Mouse (Mus musculus) kidney, adult 8-10 months (tissue): ENCODE data around the gene Trmt1l.
"Not testable (repeated sequence)": the region's sequence is repeated elsewhere in the genome, so short reads cannot be mapped to it uniquely, and the experiment has no call there.

Experiments
- DNase-seq, 2 experiments: peaks; one replicate each; pipeline ENCODE4 v3.0.0; 2022

Gene Trmt1l

GRCm38 (mm10) chr1:151428263-151429221 is at the start of gene Trmt1l, which contains the start of gene Swt1:
TSS of gene Trmt1l (plus strand) at chr1:151428542.
TSS of gene Swt1 (minus strand) at chr1:151428455.
- peak; percentile 99 for DNase-seq

GRCm38 (mm10) chr1:151390029-151390428 is 38.3 kb upstream of the Trmt1l start:
- peak in 1 of 2 experiments; percentile 34 for DNase-seq

GRCm38 (mm10) chr1:151409827-151410226 is 18.5 kb upstream of the Trmt1l start:
- no peak for DNase-seq

GRCm38 (mm10) chr1:151422178-151422577 is 6.2 kb upstream of the Trmt1l start:
- no peak for DNase-seq

GRCm38 (mm10) chr1:151426947-151427600 is 1.3 kb upstream of the Trmt1l start:
- DNase-seq, result no peak

- DNase-seq, result no peak
Observed at GRCm38 (mm10) chr1:151427888-151428262, 467 bp upstream of the Trmt1l start.

- no peak for DNase-seq
Observed at GRCm38 (mm10) chr1:151429316-151429715, 974 bp downstream of the Trmt1l start.

- no peak for DNase-seq
Observed at GRCm38 (mm10) chr1:151435431-151435830, 7.1 kb downstream of the Trmt1l start.

- DNase-seq, result no peak
Observed at GRCm38 (mm10) chr1:151449866-151450265, 21.5 kb downstream of the Trmt1l start.

GRCm38 (mm10) chr1:151450851-151451250 is 22.5 kb downstream of the Trmt1l start:
- DNase-seq, result no peak

- no peak for DNase-seq
Observed at GRCm38 (mm10) chr1:151451946-151452345, 23.6 kb downstream of the Trmt1l start.

GRCm38 (mm10) chr1:151457087-151457486 is 28.7 kb downstream of the Trmt1l start:
- no peak for DNase-seq

GRCm38 (mm10) chr1:151461265-151461664 is 32.9 kb downstream of the Trmt1l start:
- no peak for DNase-seq

- peak; percentile 59 to 68 for DNase-seq
Observed at GRCm38 (mm10) chr1:151464914-151465313, 36.6 kb downstream of the Trmt1l start.

- no peak for DNase-seq
Observed at GRCm38 (mm10) chr1:151466571-151466970, 38.2 kb downstream of the Trmt1l start.

- DNase-seq, result no peak
Observed at GRCm38 (mm10) chr1:151471429-151471828, 43.1 kb downstream of the Trmt1l start.

GRCm38 (mm10) chr1:151472386-151472785 is 44.0 kb downstream of the Trmt1l start:
- not testable (repeated sequence) for DNase-seq

GRCm38 (mm10) chr1:151482497-151482896 is 54.2 kb downstream of the Trmt1l start:
- DNase-seq, result no peak

GRCm38 (mm10) chr1:151483568-151483967 is 55.2 kb downstream of the Trmt1l start:
- DNase-seq, result peak; percentile 15 to 33

- DNase-seq, result no peak
Observed at GRCm38 (mm10) chr1:151484754-151485153, 56.4 kb downstream of the Trmt1l start.

- DNase-seq, result no peak
Observed at GRCm38 (mm10) chr1:151489806-151490205, 61.5 kb downstream of the Trmt1l start.

- DNase-seq, result no peak
Observed at GRCm38 (mm10) chr1:151492419-151492818, 64.1 kb downstream of the Trmt1l start.

- no peak for DNase-seq
Observed at GRCm38 (mm10) chr1:151493826-151494225, 65.5 kb downstream of the Trmt1l start.

- peak in 1 of 2 experiments; percentile 9 for DNase-seq
Observed at GRCm38 (mm10) chr1:151494711-151495110, 66.4 kb downstream of the Trmt1l start.
